Mouse (Mus musculus) midbrain, embryonic 14.5 days (tissue): ENCODE measurements around the gene Mrgprh. TPM values are rescaled to one million over a fixed set of nuclear protein-coding genes. Genes with fewer than 3 reads are reported as not detected.

Experiments used
- ATAC-seq: fragments of 200-750 bp; cut with Nextera tagmentation; 2 replicates; pipeline ENCODE4 v1.8.0; 2017; ENCODE audit warnings: moderate number of reproducible peaks, moderate library complexity; ENCODE audit not compliant: low FRiP score, low TSS enrichment
- DNase-seq: peaks from one replicate; pipeline ENCODE4 v3.0.0-alpha.2; 2015
- H3K27ac ChIP-seq: fragments of 300-500 bp; sonication (generic); replicated peaks from 2 replicates; pipeline ENCODE4 v1.5.1; 2014; ENCODE audit warnings: mild to moderate bottlenecking, low read depth, low read length, moderate library complexity
- H3K27me3 ChIP-seq: fragments of 300-500 bp; sonication (generic); 2 replicates; pipeline ENCODE4 v1.6.1; 2014; ENCODE audit warnings: low read length, control low read depth, mixed read lengths; ENCODE audit not compliant: control insufficient read depth, insufficient read depth
- H3K36me3 ChIP-seq: fragments of 300-500 bp; sonication (generic); 2 replicates; pipeline ENCODE4 v1.6.1; 2014; ENCODE audit warnings: low read length, control low read depth; ENCODE audit not compliant: control insufficient read depth, insufficient read depth
- H3K4me1 ChIP-seq: fragments of 300-500 bp; sonication (generic); 2 replicates; pipeline ENCODE4 v1.6.1; 2014; ENCODE audit warnings: mild to moderate bottlenecking, antibody characterized with exemption, low read length, control low read depth; ENCODE audit not compliant: control insufficient read depth, insufficient read depth
- H3K4me2 ChIP-seq: fragments of 300-500 bp; sonication (generic); 2 replicates; pipeline ENCODE4 v1.6.1; 2014; ENCODE audit warnings: mild to moderate bottlenecking, low read length, moderate library complexity
- H3K4me3 ChIP-seq: fragments of 300-500 bp; sonication (generic); replicated peaks from 2 replicates; pipeline ENCODE4 v1.5.1; 2014; ENCODE audit warnings: low read depth, low read length
- H3K9ac ChIP-seq: fragments of 300-500 bp; sonication (generic); replicated peaks from 2 replicates; pipeline ENCODE4 v1.6.1; 2014; ENCODE audit warnings: mild to moderate bottlenecking, low read length, moderate library complexity
- H3K9me3 ChIP-seq: fragments of 300-500 bp; sonication (generic); 2 replicates; pipeline ENCODE4 v1.6.1; 2016; ENCODE audit warnings: low read length, control low read depth, mixed read lengths; ENCODE audit not compliant: control insufficient read depth
- WGBS: fragments of 180-500 bp; shearing (Covaris S2); extraction: QIAGEN DNeasy Blood & Tissue Kit; methylation state at CpG from one replicate; pipeline ENCODE4 v1.1.7; 2014; 5-methylcytosine and 5-hydroxymethylcytosine counted together
- polyA plus RNA-seq: library from polyadenylated mRNA; unstranded; fragments of >200 nt; fragmentation: Nextera tagmentation; extraction: Ambion mirVana; gene quantifications from 2 replicates; pipeline ENCODE4 v1.2.1, GENCODE M21; 2014

Mrgprh gene
- polyA plus RNA-seq, result not detected in 2 replicates

GRCm38 (mm10) chr17:12875734-12876133 lies at the start of gene Mrgprh:
Gene Mrgprh, plus strand, starts transcription at chr17:12876034.
- 80% methylated on average over 5 of the region's 5 CpGs for WGBS
- no peaks in the 10 kb centered on the region for H3K36me3 ChIP-seq
- no peak within 1 kb of the TSS for H3K4me2 ChIP-seq
- DNase-seq (no peak), ATAC-seq (no peak)
- H3K9ac ChIP-seq, result no peak within 1 kb of the TSS
- no peaks in the 10 kb centered on the region for H3K9me3 ChIP-seq
- H3K4me3 ChIP-seq, result no peak within 1 kb of the TSS
- no peaks in the 10 kb centered on the region for H3K27me3 ChIP-seq
- no peak within 1 kb of the TSS for H3K27ac ChIP-seq
- H3K4me1 ChIP-seq, result no peaks in the 10 kb centered on the region

- WGBS, result 81% methylated on average over 5 of the region's 5 CpGs
- DNase-seq (no peak), ATAC-seq (no peak)
- no peaks in the 10 kb centered on the region for H3K27me3 ChIP-seq
- no peaks in the 10 kb centered on the region for H3K36me3 ChIP-seq
- no peak overlapping the region for H3K4me2 ChIP-seq
- H3K9ac ChIP-seq, result no peak overlapping the region
- H3K27ac ChIP-seq, result no peak overlapping the region
- H3K4me1 ChIP-seq, result no peaks in the 10 kb centered on the region
- no peaks in the 10 kb centered on the region for H3K9me3 ChIP-seq
- no peak overlapping the region for H3K4me3 ChIP-seq
Observed at GRCm38 (mm10) chr17:12830351-12830750, 45.5 kb upstream of the Mrgprh start.

- Histone ChIP-seq H3K4me1 (no peaks in the 10 kb centered on the region), H3K9ac (no peak overlapping the region), H3K27me3 (no peaks in the 10 kb centered on the region), H3K27ac (no peak overlapping the region), H3K4me3 (no peak overlapping the region), H3K9me3 (no peaks in the 10 kb centered on the region), H3K36me3 (no peaks in the 10 kb centered on the region), H3K4me2 (no peak overlapping the region)
- DNase-seq (no peak), ATAC-seq (no peak)
- 83% methylated on average over 3 of the region's 3 CpGs for WGBS
Observed at GRCm38 (mm10) chr17:12832231-12832630, 43.6 kb upstream of the Mrgprh start.

GRCm38 (mm10) chr17:12832657-12833056 lies 43.2 kb upstream of the Mrgprh start:
- H3K27me3 ChIP-seq, result no peaks in the 10 kb centered on the region

GRCm38 (mm10) chr17:12834317-12834716 lies 41.5 kb upstream of the Mrgprh start:
- H3K36me3 ChIP-seq, result no peaks in the 10 kb centered on the region
- H3K4me1 ChIP-seq, result no peaks in the 10 kb centered on the region
- no peak overlapping the region for H3K4me2 ChIP-seq
- H3K9me3 ChIP-seq, result no peaks in the 10 kb centered on the region
- no peak overlapping the region for H3K9ac ChIP-seq
- DNase-seq (no peak), ATAC-seq (no peak)
- H3K27ac ChIP-seq, result no peak overlapping the region
- H3K27me3 ChIP-seq, result no peaks in the 10 kb centered on the region
- no peak overlapping the region for H3K4me3 ChIP-seq
- WGBS, result 75% methylated on average over 3 of the region's 3 CpGs

More at GRCm38 (mm10) chr17:12832657-12833056, 43.2 kb upstream of the Mrgprh start:
- Histone ChIP-seq H3K4me1 (no peaks in the 10 kb centered on the region), H3K9ac (no peak overlapping the region), H3K4me3 (no peak overlapping the region), H3K4me2 (no peak overlapping the region), H3K27ac (no peak overlapping the region), H3K9me3 (no peaks in the 10 kb centered on the region), H3K36me3 (no peaks in the 10 kb centered on the region)
- DNase-seq (no peak), ATAC-seq (no peak)
- 92% methylated on average over 4 of the region's 4 CpGs for WGBS

GRCm38 (mm10) chr17:12834826-12835225 lies 41.0 kb upstream of the Mrgprh start:
- H3K9me3 ChIP-seq, result no peaks in the 10 kb centered on the region
- WGBS, result 68% methylated on average over 3 of the region's 3 CpGs
- H3K27ac ChIP-seq, result no peak overlapping the region
- no peaks in the 10 kb centered on the region for H3K27me3 ChIP-seq
- no peaks in the 10 kb centered on the region for H3K36me3 ChIP-seq
- ATAC-seq (no peak), DNase-seq (no peak)
- no peaks in the 10 kb centered on the region for H3K4me1 ChIP-seq
- H3K4me2 ChIP-seq, result no peak overlapping the region
- H3K9ac ChIP-seq, result no peak overlapping the region
- no peak overlapping the region for H3K4me3 ChIP-seq

GRCm38 (mm10) chr17:12835738-12836137 lies 40.1 kb upstream of the Mrgprh start:
- 88% methylated on average over 5 of the region's 5 CpGs for WGBS
- no peak for DNase-seq
- H3K27me3 ChIP-seq, result no peaks in the 10 kb centered on the region

DNA sequence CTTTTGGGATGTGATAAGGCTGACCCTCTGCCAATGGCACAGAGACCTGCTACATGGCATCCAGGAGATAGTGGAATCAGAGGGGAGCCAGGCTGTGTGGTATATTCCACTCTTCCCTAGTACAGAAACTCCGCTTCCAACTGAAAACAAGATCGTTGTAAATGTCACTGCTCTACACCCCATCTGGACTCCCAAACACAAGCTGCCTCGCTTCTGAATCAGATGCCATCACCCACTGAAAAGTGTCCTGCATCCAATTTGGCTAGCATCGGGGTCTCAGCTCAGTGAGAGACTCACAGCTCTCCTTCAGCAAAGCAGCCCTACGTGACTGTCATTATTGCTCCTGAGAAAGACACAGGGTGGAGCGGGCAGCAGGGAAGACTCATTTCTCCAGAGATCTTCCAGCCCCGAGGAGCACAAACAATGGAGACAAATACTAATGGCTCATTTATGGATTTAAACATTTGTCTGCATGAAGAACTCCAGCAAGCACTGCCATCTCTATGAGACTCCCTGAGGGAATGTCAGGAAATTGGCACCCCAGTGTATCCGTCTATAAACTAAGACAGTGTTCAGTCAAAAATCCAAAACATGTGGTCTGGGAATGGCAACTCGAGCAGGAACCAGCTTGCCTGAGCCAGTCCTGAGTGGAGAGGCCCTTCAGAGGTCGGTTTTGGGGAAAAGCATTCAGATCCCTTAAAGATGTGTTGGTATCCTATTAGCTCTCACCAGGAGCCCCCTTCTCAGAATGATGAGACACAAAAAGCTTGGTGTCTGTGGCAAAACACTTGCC lies 36.2 kb upstream of the Mrgprh start:
- ATAC-seq, result no peak

More at GRCm38 (mm10) chr17:12835738-12836137, 40.1 kb upstream of the Mrgprh start:
- Histone ChIP-seq H3K4me2 (no peak overlapping the region), H3K36me3 (no peaks in the 10 kb centered on the region), H3K27ac (no peak overlapping the region), H3K4me1 (no peaks in the 10 kb centered on the region), H3K9ac (no peak overlapping the region), H3K4me3 (no peak overlapping the region), H3K9me3 (no peaks in the 10 kb centered on the region)
- ATAC-seq, result no peak

GRCm38 (mm10) chr17:12843826-12844225 lies 32.0 kb upstream of the Mrgprh start:
- Histone ChIP-seq H3K27ac (no peak overlapping the region), H3K4me2 (no peak overlapping the region), H3K9me3 (no peaks in the 10 kb centered on the region), H3K4me1 (no peaks in the 10 kb centered on the region), H3K36me3 (no peaks in the 10 kb centered on the region), H3K9ac (no peak overlapping the region), H3K4me3 (no peak overlapping the region), H3K27me3 (no peaks in the 10 kb centered on the region)
- DNase-seq (no peak), ATAC-seq (no peak)
- WGBS, result 91% methylated on average over 6 of the region's 6 CpGs

More for the DNA sequence above, 36.2 kb upstream of the Mrgprh start:
- Histone ChIP-seq H3K27me3 (no peaks in the 10 kb centered on the region), H3K36me3 (no peaks in the 10 kb centered on the region), H3K9ac (no peak overlapping the region), H3K4me2 (no peak overlapping the region), H3K4me3 (no peak overlapping the region), H3K9me3 (no peaks in the 10 kb centered on the region), H3K4me1 (no peaks in the 10 kb centered on the region), H3K27ac (no peak overlapping the region)
- WGBS, result 76% methylated on average over 10 of the region's 10 CpGs
- no peak for DNase-seq
